Mouse (Mus musculus) heart, adult 9 months (tissue): ENCODE results near the gene Cbx6.

ENCODE experiments used
- DNase-seq, 2 experiments: peaks; one replicate each; pipeline ENCODE4 v3.0.0; 2022; ENCODE audit warnings: low spot score in 2 of 2

Cbx6 gene

DNA sequence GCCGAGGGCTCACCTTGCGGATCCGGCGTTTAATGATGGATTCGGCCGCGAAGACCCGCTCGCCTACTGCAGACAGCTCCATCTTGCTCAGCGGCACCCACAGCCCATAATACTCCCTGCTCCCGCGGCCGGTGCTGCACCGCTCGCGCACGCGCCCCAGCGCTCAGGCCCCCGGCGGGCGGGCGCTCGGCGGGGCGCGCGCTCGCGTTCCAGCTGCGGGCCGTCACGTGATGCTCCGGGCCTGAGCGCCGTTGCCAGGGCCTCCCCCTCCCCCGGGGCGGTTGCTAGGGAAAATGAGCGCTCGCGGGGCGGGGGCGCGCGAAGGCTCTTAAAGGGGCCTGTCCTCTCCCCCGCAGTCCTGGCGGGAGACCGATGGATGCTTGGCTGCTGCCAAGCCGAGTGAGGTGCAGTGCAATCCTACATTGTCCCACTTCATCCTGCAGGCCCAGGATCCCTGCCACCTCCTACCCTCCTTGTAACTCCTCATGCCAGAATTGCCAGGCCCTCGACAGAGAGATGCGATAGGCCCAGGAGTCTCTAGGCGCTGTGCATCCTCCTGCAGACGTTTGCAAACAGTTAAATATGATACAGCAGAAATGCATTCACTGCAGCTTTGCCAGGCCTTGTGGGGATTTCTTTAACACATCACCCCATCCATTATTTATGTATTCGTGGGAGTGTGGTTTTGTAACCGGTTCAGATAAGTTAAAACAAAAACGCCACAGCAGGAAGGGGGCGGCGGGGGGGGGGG is at the start of gene Cbx6, which contains the start of gene Npcd:
Gene Cbx6, minus strand, starts transcription at position 559 of the 751 bp plus-strand sequence.
Gene Npcd, minus strand, starts transcription at position 108 of the 751 bp plus-strand sequence.
- DNase-seq, result peak; percentile 95

DNA sequence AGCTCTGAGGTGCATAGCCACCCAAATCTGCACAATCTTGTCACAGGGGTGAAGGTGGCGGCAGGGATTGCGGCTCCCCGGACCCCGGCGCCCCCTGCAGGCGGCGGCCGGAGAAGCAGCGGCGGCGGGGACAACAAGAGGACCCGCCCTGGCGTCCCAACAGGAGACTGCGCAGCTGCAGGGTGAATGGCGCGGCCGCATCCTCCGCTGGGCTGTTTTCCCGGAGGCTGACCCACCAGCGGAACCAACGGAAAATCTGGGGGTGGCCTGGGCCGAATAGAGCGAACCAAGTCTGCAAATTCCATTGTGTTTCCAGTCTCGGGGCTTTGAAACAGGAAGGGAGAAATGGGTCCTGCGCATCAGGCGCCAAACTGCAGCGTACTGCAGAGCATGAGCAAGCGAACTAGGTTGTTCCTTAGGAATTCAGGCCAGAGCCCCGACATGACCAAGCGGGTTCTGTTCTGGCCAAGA is 48.9 kb upstream of the Cbx6 start:
- peak; percentile 95 to 96 for DNase-seq

DNA sequence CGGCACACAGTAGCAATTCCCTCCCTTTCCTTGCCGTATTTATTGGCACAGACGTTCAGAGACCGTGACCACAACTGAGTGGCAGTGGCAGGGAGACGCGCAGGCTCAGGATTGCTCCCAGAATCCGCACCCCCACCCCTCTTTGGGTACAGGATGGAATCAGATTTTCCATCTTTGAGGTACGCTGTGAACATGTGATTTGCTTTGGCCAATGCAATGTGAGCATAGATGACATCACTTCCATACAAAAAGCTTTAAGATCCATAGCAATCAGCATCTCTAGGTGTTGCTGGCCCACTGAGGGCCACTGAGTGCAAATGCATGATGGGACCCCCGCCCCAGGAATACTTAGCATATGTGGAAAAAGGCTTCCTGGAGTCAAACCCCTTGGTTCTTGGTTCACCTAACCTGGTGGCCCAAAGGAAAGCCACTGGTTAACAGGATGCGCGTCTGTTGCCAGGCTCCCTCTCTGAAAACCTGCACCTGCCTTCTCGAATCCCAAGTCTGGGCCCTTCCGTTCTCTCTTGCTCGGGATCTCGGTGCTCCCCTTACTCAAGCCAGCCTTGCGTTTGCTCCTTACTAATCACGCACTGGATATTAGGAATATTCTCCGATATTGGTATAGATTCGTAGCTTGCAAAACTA is 48.3 kb upstream of the Cbx6 start:
- DNase-seq, result peak; percentile 22 to 41

DNA sequence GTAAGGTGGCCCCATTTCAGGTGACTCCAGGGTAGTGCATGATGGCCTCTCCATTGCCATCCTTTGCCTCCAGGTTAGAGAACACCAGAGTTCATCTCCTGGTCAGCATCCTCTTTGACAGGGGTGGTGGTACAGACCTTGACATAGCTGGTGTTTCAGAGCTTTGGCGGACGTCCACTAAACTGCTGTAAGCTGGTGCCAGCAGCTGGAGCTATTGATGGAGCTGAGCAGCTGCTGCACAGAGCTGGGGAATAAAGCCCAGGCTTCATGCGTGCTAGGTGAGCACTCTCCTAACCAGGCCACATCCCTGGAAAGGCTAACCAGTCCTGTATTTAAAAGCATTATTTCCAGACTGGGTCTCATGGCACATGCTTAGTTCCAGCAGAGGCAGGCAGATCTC is 46.0 kb upstream of the Cbx6 start:
- DNase-seq, result no peak

DNA sequence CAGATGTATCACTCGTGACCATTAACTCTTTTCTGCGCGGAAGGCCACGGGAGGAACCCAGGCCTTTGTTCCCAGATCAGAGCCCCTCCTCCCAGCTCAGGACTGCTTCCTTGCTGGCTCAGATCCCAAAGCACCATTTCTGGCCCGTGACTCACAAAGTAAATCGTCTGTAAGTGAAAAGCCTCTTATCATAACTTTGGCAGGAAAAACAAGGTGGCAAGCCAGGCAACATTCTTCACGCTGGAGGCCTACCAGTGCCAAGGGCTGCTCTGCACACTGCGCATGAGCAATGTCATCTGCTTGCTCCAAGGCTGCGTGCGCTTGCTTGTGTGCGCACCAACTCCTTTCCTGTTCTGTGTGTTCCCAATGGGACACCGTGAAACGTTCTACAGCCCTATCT is 44.8 kb upstream of the Cbx6 start:
- peak; percentile 93 to 94 for DNase-seq

DNA sequence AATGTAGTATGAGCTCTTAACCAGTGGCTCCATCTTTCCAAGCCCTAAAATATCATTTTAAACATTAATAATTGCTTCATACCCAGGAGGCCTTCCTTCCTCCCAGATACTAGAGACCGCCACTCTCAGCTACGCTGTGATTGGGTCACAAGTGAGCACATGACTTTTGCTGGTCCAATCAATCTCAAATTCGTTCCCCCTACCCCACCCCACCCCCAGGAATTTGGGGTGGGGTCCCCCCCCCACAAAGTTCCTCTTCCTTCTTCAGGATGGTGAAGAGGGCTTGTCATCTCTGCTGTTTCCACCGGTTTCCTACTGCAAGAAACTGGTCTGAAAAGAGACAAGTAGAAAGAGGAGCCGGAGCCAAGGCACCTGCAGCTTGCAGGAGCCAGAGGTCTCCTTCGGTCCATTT is 44.2 kb upstream of the Cbx6 start:
- DNase-seq, result peak in 1 of 2 experiments; percentile 54

DNA sequence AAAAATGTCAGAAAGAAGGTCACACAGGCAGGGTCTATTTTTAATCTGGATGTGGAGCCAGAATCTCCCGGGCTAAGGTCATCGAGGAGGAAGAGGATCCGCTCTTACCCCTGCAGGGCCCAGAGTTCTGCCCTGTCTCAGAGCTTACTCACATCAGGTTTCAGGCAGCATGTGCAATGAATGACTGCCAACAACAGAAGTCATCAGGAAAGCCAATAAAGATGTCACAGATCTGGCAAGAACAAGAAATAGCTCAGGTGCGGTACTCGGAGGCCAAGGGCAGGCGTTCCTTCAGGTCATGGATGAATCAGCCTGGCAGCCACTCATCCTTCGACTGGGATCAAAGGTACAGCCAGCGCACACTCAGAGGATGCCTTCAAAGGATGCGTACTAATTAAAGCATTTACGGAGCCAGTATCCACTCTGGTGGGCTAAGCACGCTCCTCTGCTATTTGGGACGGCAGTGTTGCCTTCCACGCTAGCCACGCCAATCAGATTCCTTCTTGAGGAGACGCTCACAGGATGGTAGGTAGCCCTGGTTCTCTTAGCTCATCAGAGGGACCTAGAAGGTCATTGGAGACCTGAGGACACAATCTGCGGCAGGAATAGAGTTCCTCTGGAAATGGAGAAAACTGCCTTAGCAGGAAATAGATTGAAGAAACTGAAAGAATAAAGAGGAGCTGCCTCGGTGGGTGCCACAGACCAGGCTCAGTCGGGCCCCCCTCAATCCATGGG is 40.9 kb upstream of the Cbx6 start:
- DNase-seq, result no peak

DNA sequence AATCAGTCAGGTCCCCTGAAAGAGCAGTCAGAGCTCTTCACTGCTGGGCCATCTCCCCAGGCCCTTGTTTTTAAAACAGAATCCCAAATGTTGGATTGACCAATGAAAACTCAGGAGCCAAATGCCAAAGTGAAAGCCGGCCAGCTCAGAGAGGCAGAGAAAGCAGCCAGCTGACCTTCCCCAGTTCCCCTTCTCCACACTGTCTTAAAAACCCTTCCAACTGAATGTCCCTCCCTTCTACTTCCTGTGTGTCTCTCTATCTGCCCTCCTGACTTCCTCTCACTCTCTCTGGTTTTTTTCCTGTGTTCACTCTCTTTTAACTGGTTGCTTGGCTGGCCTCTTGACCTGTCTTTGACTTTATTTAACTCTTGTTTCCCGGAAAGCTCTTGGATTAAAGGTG is 39.5 kb upstream of the Cbx6 start:
- no peak for DNase-seq

DNA sequence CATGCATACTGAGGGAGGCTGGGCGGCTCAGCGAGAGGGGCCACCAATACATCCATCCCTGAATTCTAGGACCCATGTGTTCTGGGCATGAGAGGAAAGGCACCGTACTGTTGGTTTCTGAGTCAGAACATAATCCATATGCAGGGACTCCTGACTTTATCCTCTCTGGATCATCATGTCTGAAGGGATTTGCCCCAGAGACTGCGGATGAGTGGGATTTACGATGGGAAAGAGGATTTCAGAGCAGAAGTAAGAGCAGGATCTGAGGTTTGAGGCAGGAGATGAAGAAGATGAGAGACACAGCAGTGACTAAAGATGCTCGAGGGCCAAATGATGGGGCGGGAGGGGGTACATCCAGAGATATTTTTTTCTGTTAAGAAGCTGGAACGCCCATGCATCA is 39.1 kb upstream of the Cbx6 start:
- DNase-seq, result no peak

DNA sequence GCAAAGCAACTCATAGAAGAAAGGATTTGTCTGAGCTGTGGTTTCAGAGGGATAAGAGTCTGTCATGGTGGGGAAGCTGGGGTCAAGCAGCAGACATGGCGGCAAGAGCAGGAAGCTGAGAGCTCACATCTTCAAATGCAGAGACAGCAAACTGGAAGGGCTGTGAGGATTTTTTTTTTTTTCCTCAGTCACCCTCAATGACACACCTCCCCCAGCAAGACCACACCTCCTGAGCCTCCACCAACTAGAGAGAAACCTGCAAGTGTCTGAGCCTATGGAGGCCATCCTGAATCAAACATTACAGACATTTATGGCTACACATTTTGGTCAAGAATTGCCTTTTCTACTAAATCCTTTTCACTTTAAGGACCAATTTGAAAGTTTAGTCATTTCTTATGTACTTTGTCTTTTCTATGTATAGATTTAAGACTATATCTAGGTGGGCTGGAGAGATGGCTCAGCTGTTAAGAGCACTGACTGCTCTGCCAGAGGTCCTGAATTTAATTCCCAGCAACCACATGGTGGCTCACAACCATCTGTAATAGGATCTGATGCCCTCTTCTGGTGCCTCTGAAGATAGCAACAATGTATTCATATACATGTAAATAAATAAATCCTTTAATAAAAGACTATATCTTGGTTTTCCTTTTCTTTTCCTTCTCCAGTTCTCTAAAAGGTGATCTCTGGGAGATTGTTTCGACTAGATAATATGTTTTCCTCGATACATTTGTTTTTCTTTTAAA is 32.9 kb upstream of the Cbx6 start:
- DNase-seq, result no peak

DNA sequence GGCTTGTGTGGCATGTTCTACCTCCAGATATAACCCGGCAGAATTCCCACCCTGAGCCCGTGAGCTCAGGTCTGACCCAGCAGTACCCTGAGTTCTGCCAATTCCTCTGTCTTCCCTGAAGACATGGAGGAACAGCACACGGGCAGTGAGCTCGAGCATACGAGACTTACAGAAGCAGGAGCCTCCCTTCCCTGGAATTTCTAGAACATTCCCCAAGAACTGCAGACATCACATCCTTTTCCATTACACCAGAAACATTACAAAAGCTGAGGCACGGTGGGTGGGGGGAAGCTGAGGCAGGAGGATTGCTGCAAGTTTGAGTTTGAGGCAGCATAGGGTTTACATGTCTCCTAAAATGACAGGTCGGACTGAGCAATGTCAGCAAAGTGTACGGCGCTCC is 25.3 kb upstream of the Cbx6 start:
- DNase-seq, result no peak

DNA sequence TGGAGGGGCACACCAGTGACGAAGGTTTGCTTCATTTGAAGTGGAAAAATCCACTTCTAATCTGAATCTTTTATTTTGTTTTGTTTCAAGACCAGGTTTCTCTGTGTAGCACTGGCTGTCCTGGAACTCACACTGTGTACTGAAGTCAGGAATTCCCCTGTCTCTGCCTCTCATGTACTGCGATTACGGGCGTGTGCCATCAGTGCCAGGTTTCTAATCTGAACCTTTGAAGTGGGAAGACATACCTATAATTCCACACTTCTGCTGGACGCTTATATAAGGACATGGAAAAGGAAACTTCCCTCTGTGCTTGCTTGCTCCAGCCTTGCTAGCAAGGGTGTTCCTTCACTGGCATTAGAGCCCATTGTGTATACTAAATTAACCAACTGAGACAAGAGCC is 24.5 kb upstream of the Cbx6 start:
- DNase-seq, result no peak

DNA sequence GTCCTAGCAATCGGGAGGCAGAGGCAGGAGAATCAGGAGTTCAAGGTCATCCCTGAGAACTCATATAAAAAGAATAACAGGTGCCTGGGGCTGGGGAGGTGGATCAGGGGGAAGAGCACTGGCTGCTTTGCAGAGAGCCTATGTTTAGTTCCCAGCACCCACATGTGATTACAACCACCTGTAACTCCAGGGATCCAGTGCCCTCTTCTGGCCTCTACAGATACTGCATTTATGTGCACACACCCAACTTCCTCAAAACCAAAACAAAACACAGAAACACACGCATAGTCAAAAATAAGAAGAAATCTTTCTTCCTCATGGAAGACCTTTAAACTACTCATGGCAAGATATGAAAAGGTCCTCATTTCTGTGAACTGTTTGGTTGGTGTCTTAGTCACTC is 15.7 kb upstream of the Cbx6 start:
- DNase-seq, result no peak

DNA sequence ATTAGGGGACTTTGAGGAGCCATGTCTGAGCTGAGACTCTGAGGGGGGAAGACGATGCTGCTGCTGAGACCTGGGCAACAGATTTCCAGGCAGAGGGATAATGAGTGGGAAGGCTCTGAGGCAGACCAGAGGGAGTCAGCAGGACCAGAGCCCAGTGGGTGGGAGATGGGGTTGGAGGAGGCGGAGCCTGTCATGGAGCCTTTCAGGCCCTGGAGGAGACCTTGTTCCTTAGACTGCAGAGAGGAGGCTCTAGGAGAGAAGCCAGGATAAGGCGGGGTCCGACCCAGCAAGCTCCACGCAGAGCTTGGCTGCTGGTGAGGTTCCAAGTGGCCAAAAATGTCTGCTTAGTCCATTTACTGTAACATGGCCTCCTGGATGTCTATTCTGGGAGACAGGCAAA is 12.6 kb upstream of the Cbx6 start:
- DNase-seq, result peak in 1 of 2 experiments; percentile 52

DNA sequence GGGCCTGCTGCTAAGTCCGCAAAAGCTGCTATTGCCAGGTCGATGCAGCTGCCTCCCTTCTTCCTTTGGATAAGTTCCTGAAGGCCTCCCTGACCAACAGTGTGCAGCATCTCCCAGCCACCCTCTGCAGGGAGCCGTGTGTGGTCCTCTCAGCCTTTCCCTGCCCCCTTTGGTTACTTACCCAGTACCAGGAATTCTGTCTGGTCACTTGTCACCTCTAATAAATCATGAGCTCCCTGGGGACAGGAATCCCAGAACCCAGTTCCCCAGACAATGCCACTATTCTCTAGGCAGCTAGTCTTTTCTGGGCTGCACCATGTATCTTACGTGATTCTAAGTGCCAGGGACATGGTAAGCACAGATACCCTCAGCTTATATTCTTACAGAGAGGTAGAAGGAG is 11.5 kb upstream of the Cbx6 start:
- no peak for DNase-seq

DNA sequence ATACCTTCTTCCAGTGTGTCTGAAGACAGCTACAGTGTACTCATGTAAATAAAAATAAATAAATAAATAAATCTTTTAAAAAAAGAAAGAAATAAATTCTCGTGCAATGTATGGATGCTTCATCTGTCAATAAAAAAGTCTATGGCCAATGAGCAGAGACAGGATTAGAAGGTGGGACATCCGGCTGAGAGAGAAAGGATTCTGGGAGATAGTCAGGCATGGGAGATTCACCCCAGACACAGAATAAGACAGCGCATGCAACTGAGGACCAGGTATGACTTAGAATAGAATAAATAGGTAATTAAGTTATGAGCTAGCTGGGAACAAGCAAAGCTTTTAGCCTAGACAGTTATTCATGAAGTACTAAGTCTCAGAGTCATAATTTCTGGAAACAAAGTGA is 8.5 kb upstream of the Cbx6 start:
- no peak for DNase-seq

DNA sequence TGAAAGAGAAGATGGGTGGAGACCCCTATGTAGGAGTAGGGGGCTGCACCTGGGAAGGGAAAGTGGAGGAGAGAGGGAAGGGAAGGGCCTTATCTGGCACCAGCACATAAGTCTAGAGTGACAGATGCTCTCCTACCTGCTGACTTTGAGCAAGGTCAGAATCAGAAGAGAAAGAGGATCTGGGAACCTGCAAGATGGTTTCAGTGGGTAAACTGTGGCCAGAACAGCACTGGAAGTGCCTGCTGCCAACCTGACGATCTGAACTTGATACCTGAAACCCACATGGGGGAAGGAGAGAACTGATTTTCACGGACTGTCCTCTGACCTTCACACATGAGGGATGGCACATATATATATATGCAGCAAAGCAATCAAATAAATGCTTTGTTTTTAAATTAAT is 5.8 kb upstream of the Cbx6 start:
- no peak for DNase-seq

DNA sequence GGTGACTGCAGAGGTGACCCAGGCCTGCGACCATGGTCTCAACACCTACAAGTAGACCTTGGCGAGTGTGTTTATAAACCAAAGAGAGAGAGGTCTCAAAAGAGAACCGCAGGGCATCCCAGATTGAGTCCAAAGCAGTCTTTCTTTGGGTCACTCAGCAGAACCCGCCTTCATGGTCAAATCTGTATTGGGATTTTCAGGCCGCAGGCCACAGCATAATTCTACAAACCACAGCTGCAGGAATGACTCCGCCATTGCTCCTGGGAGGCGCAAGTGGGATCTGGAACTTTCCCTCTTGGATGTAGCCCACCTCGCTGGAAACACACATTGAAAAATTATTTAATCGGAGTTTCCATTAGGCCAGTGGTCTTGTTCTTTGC is 383 bp upstream of the Cbx6 start:
- DNase-seq, result no peak

DNA sequence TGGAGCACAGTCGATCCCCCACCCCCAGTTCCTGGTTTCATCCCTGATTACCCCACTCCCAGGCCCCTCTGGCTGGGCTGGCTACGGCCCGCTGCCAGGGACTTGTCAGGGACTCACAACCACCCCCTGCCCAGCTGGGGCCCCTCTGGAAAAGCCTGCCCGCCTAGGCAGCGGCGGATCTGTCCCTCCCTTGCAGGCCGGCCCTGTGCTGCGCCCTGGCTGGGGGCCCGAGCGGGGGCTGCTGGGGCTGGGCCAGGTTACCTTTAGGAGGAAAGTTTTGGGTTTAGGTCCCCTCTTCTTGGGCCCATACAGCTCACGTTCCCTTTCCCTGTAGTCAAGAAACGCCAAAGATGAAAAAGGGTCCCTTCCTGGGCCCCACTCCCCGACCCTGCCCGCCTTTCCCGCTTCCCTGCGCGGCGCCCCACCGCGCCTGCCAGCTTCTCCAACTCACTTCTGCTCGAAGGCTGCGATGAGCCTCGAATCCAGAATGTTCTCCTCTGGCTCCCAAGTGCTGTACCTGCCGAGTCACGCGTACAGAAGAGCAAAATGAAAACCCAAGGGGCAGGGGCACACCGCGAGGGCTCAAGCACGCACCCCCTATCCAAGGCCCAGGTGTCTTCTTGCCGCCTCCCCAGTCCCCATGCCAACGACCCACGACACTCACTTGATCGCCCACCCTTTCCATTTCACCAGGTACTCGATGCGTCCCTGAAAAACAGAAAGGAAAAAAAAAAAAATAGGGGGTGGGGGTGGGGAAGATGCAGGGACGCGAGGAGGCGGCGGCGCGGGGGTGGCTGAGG is 1.0 kb downstream of the Cbx6 start:
- DNase-seq, result no peak

DNA sequence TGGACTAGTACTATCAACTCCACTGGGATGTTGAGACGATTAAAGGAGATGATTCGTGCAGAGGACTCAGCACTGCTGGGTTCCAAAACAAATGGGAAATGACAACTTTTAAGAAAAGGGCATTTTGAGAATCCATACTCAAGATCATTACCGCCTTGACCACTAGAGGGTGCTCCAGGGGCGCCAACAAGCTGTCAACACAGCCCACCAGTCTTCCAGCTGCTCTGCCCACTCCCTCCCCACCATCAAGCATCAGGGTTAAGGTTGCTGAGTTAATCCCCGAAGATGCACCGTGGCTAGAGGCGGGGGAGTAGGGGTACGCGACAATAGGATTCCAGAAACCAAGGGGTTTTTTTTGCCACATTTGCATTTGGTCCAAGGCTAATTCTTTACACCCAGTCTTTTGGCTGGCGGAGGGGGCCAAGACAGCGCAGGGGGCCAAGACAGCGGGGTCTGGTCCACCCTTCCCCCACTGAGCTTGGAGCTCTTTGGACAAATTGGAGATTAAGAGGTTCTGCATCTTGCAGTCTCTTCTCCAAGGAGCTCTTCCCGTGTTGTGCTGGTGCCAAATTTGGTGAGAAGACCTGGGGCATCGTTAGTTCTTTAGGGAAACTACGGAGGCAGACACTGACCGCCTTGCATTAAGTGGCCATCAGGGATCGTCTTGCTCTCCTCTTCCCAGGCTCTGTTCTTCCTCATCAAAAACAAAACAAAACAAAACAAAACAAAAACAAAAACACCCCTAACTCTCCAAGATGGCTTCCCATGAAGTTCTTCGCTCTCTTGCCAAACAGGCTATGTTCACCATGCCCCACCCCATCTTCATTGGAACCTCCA is 2.2 kb downstream of the Cbx6 start:
- DNase-seq, result peak in 1 of 2 experiments; percentile 73
